In genomic region chr14:75457221-75457600, GRCm38 (mm10) we compare ENCODE assay signal across 7 mouse cellular contexts. TPM values are rescaled to one million over a fixed set of nuclear protein-coding genes. Genes with fewer than 3 reads are reported as not detected.
DNase-seq lines count a peak whose midpoint lies in the region; ATAC-seq and TF ChIP-seq lines count a peak whose summit lies in the region.

No protein-coding gene starts in this region.

- 33% methylated on average over 8 of the region's 8 CpGs for WGBS in embryonic facial prominence, embryonic 11.5 days
- 8% methylated on average over 8 of the region's 8 CpGs for WGBS in forebrain, postnatal 0 days
- WGBS in midbrain, embryonic 11.5 days: 16% methylated on average over 8 of the region's 8 CpGs

- H3K36me3 ChIP-seq in embryonic facial prominence, embryonic 11.5 days (replicated peaks; ENCODE audit: control insufficient read depth, insufficient read depth, low read depth, low read length): no peaks in the 10 kb centered on the region
- H3K36me3 ChIP-seq in forebrain, postnatal 0 days (ENCODE audit: insufficient read depth): no peaks in the 10 kb centered on the region
- H3K36me3 ChIP-seq in midbrain, embryonic 11.5 days (ENCODE audit: control insufficient read depth, insufficient read depth, low read length): no peaks in the 10 kb centered on the region

- peak overlapping the region; percentile 30 for H3K4me3 ChIP-seq in embryonic facial prominence, embryonic 11.5 days (ENCODE audit: low read depth, low read length)
- peak overlapping the region; percentile 53 for H3K4me3 ChIP-seq in forebrain, postnatal 0 days (ENCODE audit: low read depth, low read length)
- peak overlapping the region; percentile 39 for H3K4me3 ChIP-seq in midbrain, embryonic 11.5 days (ENCODE audit: low read depth, low read length)

- no peak overlapping the region for H3K27ac ChIP-seq in embryonic facial prominence, embryonic 11.5 days (replicated peaks; ENCODE audit: low read depth, low read length)
- H3K27ac ChIP-seq in forebrain, postnatal 0 days (ENCODE audit: low read depth, low read length): peak overlapping the region; percentile 78
- no peak overlapping the region for H3K27ac ChIP-seq in midbrain, embryonic 11.5 days (ENCODE audit: low read depth, low read length)

- TF ChIP-seq CTCF in forebrain, postnatal 0 days (IDR thresholded peaks at IDR 0.05; ENCODE audit: low read depth): no peak

- DNase-seq in layer of hippocampus, adult 9-11 months: peak; percentile 15
- DNase-seq in layer of hippocampus, adult 11-12 months (ENCODE audit: low spot score): no peak
- DNase-seq in embryonic facial prominence, embryonic 11.5 days (ENCODE audit: low spot score): no peak
- DNase-seq in forebrain, postnatal 0 days: no peak
- DNase-seq in midbrain, embryonic 11.5 days (ENCODE audit: low spot score, missing footprints): no peak
- DNase-seq in adrenal gland, adult 2 months: no peak
- no peak for DNase-seq in layer of hippocampus, adult 9-10 months (ENCODE audit: low spot score)

- H3K27me3 ChIP-seq in embryonic facial prominence, embryonic 11.5 days (ENCODE audit: control insufficient read depth, insufficient read depth, low read length): no peaks in the 10 kb centered on the region
- no peaks in the 10 kb centered on the region for H3K27me3 ChIP-seq in forebrain, postnatal 0 days (ENCODE audit: insufficient read depth, low read length)
- no peaks in the 10 kb centered on the region; the same call in 1 of the 2 replicates for H3K27me3 ChIP-seq in midbrain, embryonic 11.5 days (ENCODE audit: control insufficient read depth, insufficient read depth, low read length)

- ATAC-seq in embryonic facial prominence, embryonic 11.5 days (replicated peaks; ENCODE audit: insufficient number of reproducible peaks, low FRiP score, low TSS enrichment, low read depth): peak; percentile 51; the same call in 1 of the 2 replicates
- peak; percentile 13 for ATAC-seq in forebrain, postnatal 0 days
- peak; percentile 62 for ATAC-seq in midbrain, embryonic 11.5 days (ENCODE audit: low FRiP score)

- H3K4me1 ChIP-seq in embryonic facial prominence, embryonic 11.5 days (ENCODE audit: control insufficient read depth, insufficient read depth, low read length): no peaks in the 10 kb centered on the region
- peaks cover 15% of the 10 kb centered on the region for H3K4me1 ChIP-seq in forebrain, postnatal 0 days (ENCODE audit: insufficient read depth)
- peaks cover 9% of the 10 kb centered on the region for H3K4me1 ChIP-seq in midbrain, embryonic 11.5 days (ENCODE audit: control insufficient read depth, insufficient read depth, low read length)

- H3K4me2 ChIP-seq in embryonic facial prominence, embryonic 11.5 days (ENCODE audit: low read depth, low read length): peak overlapping the region; percentile 69
- H3K4me2 ChIP-seq in forebrain, postnatal 0 days (ENCODE audit: low read depth): peak overlapping the region; percentile 83
- peak overlapping the region; percentile 87 for H3K4me2 ChIP-seq in midbrain, embryonic 11.5 days

- H3K9me3 ChIP-seq in embryonic facial prominence, embryonic 11.5 days (replicated peaks; ENCODE audit: control insufficient read depth, low read length): no peaks in the 10 kb centered on the region
- no peaks in the 10 kb centered on the region for H3K9me3 ChIP-seq in forebrain, postnatal 0 days (ENCODE audit: low read length)
- no peaks in the 10 kb centered on the region for H3K9me3 ChIP-seq in midbrain, embryonic 11.5 days (ENCODE audit: control insufficient read depth, low read length)

- peak overlapping the region; percentile 13 for H3K9ac ChIP-seq in embryonic facial prominence, embryonic 11.5 days (replicated peaks; ENCODE audit: low read length)
- H3K9ac ChIP-seq in forebrain, postnatal 0 days: peak overlapping the region; percentile 62
- peak overlapping the region; percentile 53 for H3K9ac ChIP-seq in midbrain, embryonic 11.5 days (ENCODE audit: low read length)

RNA-seq across cellular contexts. Expression of gene Siah3, which starts 1.4 kb away (rescaled TPM):
- polyA plus RNA-seq in embryonic facial prominence, embryonic 11.5 days (2014; fragmentation: Nextera tagmentation; extraction: Ambion mirVana): 0.18 and 0.50 TPM in 2 replicates
- total RNA-seq in forebrain, postnatal 0 days (2014; rRNA removed): 4.8 and 6.1 TPM in 2 replicates
- 2.7 and 3.3 TPM in 2 replicates for polyA plus RNA-seq in forebrain, postnatal 0 days (2015; fragmentation: Nextera tagmentation; extraction: Ambion mirVana)
- polyA plus RNA-seq in midbrain, embryonic 11.5 days (2014; fragmentation: Nextera tagmentation; extraction: Ambion mirVana): 1.1 and 1.4 TPM in 2 replicates
- total RNA-seq in adrenal gland, adult 2 months (2021): under 1 TPM; 0.09 to 0.21 TPM
- 0.12 and 0.13 TPM in 2 replicates for polyA plus RNA-seq in adrenal gland, adult 2 months (2012; rRNA removed)
